Mouse (Mus musculus) heart, postnatal 36 days (tissue): Measurements from ENCODE around the gene Dnah5. TPM values are rescaled to one million over a fixed set of nuclear protein-coding genes. Genes with fewer than 3 reads are reported as not detected.
"Not testable (repeated sequence)": the region's sequence is repeated elsewhere in the genome, so short reads cannot be mapped to it uniquely, and the experiment has no call there.

Experiments
- DNase-seq, 2 experiments: peaks; one replicate each; pipeline ENCODE4 v3.0.0; 2021 to 2022
- intact Hi-C: fragments of 180-260 bp; cut with DNase I; formaldehyde crosslinking; loops from one replicate; pipeline ENCODE4 v1.15.1; 2025
- total RNA-seq, 2 experiments: library from RNA; stranded (reverse); gene quantifications; 2 replicates each; pipeline ENCODE4 v1.2.3; 2021

Gene Dnah5
- total RNA-seq, 2 experiments from 2014 or later = 0.03 TPM; not detected in 1

GRCm38 (mm10) chr15:28444494-28444893 lies 240.9 kb downstream of the Dnah5 start:
- intact Hi-C loops = no loop called here
- no peak for DNase-seq

GRCm38 (mm10) chr15:28461091-28461778 lies 257.7 kb downstream of the Dnah5 start:
- intact Hi-C loops, DNase-seq: not testable (repeated sequence)

GRCm38 (mm10) chr15:28466591-28467247 lies 263.2 kb downstream of the Dnah5 start:
- DNase-seq = no peak
- intact Hi-C loops = no loop called here

- no peak for DNase-seq
- intact Hi-C loops = no loop called here
Observed at GRCm38 (mm10) chr15:28473749-28474390, 270.3 kb downstream of the Dnah5 start.

GRCm38 (mm10) chr15:28502820-28503219 lies 299.3 kb downstream of the Dnah5 start:
- intact Hi-C loops = no loop called here
- no peak for DNase-seq

- no peak for DNase-seq
- intact Hi-C loops = no loop called here
Observed at GRCm38 (mm10) chr15:28515176-28515575, 311.6 kb downstream of the Dnah5 start.

Other genes with a start within 250 kb of the Dnah5 start
- gene Trio, start 177.9 kb upstream of the Dnah5 start, total RNA-seq = 10 to 100 TPM; 34.6 to 39.9 TPM